Mouse (Mus musculus) monocyte, adult 59 days (primary cell): Measurements from ENCODE around the gene Olfr904. TPM values are rescaled to one million over a fixed set of nuclear protein-coding genes. Genes with fewer than 3 reads are reported as not detected.

Experiments
- total RNA-seq, 2 experiments: library from RNA; stranded (reverse); gene quantifications; one replicate each; pipeline ENCODE4 v1.2.4; 2023

Olfr904 gene
- not detected for total RNA-seq

DNA sequence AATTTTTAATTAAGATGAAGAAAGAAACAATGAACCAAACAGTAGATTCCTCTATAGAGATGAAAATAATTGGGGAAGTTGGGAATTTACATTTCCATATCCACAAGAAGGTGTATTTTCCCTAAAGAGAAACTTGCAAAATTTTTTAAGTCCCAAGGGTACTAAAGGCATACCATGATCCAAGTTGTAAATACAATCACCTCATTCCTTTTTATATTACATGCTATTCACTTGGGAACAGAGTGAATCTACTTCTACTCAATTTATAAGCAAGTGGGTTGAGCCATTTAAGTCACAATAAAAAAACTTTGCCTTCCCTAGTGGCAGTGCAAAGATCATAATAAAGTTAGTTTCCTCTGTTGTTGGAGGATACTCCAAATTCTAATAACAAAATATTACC is at the start of gene Olfr904:
Gene Olfr904 (plus strand): TSS at position 301 of the 400 bp plus-strand sequence.

DNA sequence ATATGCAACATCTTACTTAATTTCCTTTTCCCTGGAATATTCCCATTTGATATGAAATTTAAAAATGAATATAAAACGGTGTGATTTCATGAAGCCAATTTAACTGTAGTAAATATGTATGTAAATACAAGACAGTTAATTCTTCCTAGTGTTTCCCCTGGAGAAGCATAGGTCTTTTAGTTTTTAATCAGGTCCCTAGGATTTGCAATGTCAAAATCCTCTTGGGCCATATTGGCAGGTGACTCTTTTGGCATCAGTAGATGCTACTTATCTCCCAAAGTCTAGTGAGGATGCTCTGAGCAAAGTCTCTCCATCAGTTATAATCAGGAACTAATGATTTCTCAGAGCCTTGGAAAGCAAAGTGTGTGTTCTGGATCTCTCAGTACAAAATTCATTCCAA is 33.8 kb upstream of the Olfr904 start, which contains the start of gene Olfr901:
Gene Olfr901 (plus strand): TSS at position 301 of the 400 bp plus-strand sequence.

DNA sequence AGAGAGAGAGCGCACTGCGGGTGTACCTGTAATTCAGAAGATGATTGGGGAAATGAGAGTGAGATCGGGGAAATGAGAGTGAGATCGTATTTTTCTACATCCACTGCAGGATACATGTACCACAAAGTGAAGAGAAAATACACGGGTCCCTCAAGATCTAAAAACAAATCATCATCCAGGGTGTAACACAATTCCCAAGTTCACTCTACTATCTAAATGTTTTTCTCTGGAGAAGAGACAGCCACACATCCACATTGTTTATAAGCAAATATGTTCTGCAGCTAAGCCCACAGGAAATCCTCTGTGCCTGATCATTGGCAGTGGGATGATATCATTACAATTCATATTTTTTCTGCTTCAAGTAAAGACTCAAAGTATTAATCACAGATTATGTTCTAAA is 15.6 kb upstream of the Olfr904 start, which contains the start of gene Olfr902:
Gene Olfr902 (plus strand): TSS at position 301 of the 400 bp plus-strand sequence.

DNA sequence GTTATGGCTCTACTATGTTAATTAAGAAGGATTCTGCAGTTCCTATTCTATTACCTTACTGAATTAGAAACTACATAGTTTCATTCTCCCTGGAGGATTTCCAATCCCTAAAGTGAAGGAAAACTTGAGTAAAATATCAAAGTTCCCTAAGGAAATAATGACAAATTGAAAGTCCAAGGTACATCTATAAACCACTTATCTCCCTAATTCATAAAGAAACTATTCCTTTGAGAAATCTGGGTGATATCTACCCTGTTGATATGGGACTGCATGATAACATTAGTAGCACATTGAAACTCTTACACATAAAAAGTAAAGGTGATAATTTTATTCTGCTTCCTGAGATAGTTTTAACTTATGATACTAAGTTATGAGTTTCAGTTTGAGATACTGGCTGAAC is 7.9 kb downstream of the Olfr904 start, which contains the start of gene Olfr905:
Gene Olfr905 (plus strand): TSS at position 301 of the 400 bp plus-strand sequence.

DNA sequence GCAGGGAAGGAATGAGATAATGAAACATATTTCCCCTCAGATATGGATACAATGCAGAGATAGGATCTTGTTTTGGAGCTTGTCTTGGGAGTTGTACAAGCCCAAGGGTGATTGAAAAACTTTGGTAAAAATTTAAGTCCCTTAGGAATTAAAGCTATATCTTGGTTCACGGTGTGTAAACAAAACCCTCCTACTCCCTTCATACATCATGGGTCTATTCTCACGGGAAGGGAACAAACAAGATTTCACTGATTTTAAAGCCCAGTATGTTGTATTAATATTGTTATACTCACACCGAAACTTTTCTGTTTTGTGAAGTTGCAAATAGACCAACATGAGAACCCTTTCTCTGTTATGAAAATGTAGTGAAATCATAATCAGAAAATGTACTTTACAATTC is 23.8 kb downstream of the Olfr904 start, which contains the start of gene Olfr906:
Gene Olfr906 (plus strand): TSS at position 301 of the 400 bp plus-strand sequence.

DNA sequence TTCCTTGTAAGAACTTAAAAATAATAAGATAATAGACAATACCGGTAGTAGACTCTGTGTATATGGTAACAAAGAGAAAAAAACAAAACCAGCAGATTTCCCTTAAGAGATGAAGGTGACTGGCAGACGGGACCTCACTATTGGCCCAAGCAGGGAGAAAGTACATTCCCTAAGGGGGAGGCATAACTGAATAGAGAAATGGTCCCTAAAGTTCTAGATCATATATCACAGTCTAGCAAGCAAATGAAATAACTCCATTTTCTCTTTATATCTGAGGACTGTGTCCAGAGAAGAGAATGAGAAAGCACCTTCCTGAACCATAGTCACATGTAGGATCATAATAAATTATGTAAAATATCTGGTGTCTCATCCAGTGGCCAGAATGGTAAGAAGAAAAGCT is 32.6 kb downstream of the Olfr904 start, which contains the start of gene Olfr907:
Gene Olfr907 (plus strand): TSS at position 301 of the 400 bp plus-strand sequence.

Other genes with a start within 250 kb of the Olfr904 start
- gene Olfr894, start 245.1 kb upstream of the Olfr904 start, total RNA-seq: not detected
- not detected for gene Olfr143, start 210.4 kb upstream of the Olfr904 start, total RNA-seq
- not detected for gene Olfr895, start 195.3 kb upstream of the Olfr904 start, total RNA-seq
- not detected for gene Olfr896-ps1, start 172.0 kb upstream of the Olfr904 start, total RNA-seq
- gene Olfr25, start 134.1 kb upstream of the Olfr904 start, total RNA-seq: not detected
- not detected for gene Olfr898, start 114.7 kb upstream of the Olfr904 start, total RNA-seq
- not detected for gene Olfr250, start 96.2 kb upstream of the Olfr904 start, total RNA-seq
- not detected for gene Olfr251, start 86.1 kb upstream of the Olfr904 start, total RNA-seq
- not detected for gene Olfr147, start 61.4 kb upstream of the Olfr904 start, total RNA-seq
- not detected for gene Olfr901, start 33.7 kb upstream of the Olfr904 start, total RNA-seq
- not detected for gene Olfr902, start 15.5 kb upstream of the Olfr904 start, total RNA-seq
- not detected for gene Olfr905, start 8.0 kb downstream of the Olfr904 start, total RNA-seq
- not detected for gene Olfr906, start 23.9 kb downstream of the Olfr904 start, total RNA-seq
- gene Olfr907, start 32.7 kb downstream of the Olfr904 start, total RNA-seq: not detected
- gene Olfr911-ps1, start 58.4 kb downstream of the Olfr904 start, total RNA-seq: not detected
- gene Olfr910, start 74.7 kb downstream of the Olfr904 start, total RNA-seq: not detected
- not detected for gene Olfr912, start 117.0 kb downstream of the Olfr904 start, total RNA-seq
- gene Olfr913, start 129.6 kb downstream of the Olfr904 start, total RNA-seq: not detected
- not detected for gene Olfr914, start 142.0 kb downstream of the Olfr904 start, total RNA-seq
- gene Olfr916, start 196.7 kb downstream of the Olfr904 start, total RNA-seq: not detected
- not detected for gene Olfr917, start 202.7 kb downstream of the Olfr904 start, total RNA-seq
- not detected for gene Olfr918, start 211.5 kb downstream of the Olfr904 start, total RNA-seq
- gene Olfr919, start 240.5 kb downstream of the Olfr904 start, total RNA-seq: not detected